12 mouse cellular contexts compared by ENCODE assay signal in the genomic region with DNA sequence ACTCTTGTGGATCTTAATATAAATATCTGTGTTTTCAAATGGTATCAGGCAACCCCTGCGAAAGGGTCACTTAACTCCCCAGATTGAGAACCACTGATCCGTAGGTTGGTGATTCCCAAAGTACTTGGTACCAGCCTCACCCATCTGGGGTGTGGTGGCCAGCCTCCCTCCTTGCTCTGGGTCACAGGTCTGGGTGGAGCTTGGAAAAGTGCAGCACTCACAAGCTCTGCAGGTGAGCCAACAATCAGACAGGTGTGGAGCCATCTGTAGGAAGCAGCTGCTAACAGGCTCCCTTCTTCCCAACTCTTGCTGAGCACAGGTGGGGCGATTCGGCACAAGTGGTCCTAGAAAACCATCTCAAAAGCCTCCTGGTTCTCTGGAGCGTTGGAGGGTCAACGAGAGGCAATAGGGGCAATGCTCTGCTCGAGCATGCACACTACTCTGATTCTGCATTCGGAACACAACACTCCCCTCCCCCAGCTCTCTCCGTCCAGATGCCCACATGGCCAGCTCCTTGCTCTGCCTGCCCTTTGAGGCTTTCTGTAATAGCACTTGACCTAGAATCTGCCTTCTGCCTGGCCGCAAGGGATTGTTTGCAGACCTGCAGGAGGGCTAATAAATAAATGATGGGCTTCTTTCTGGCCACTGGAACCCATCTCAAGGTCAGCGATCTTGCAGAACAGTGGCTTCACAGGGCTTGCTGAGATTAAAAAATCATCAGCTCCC. TPM values are rescaled to one million over a fixed set of nuclear protein-coding genes. Genes with fewer than 3 reads are reported as not detected.
A peak's percentile ranks its signal among the peaks of the same experiment; 100 is the strongest.
DNase-seq lines count a peak whose midpoint lies in the region; ATAC-seq and TF ChIP-seq lines count a peak whose summit lies in the region.
"Had no signal": no experiment of that assay in that cellular context is flagged by ENCODE, and none has a peak within 500 bp of the region (broad histone marks: within the 10 kb centered on the region; RNA-seq: fewer than 3 reads in every experiment).

No protein-coding gene starts in this region.

- H3K9ac ChIP-seq in hindbrain, embryonic 16.5 days (ENCODE audit: low read depth, low read length) = no peak overlapping the region; the same call in 1 of the 2 replicates
- no peak overlapping the region for H3K9ac ChIP-seq in midbrain, postnatal 0 days (replicated peaks; ENCODE audit: low read length, poor library complexity, severe bottlenecking)
- H3K9ac ChIP-seq: embryonic facial prominence, embryonic 13.5 days; liver, embryonic 15.5 days had no signal

- peaks cover 39% of the 10 kb centered on the region for H3K4me1 ChIP-seq in forebrain, embryonic 10.5 days
- H3K4me1 ChIP-seq in hindbrain, embryonic 16.5 days (ENCODE audit: control insufficient read depth, insufficient read depth, low read depth, low read length) = peaks cover 21% of the 10 kb centered on the region
- H3K4me1 ChIP-seq in midbrain, postnatal 0 days (ENCODE audit: insufficient read depth, low read length) = peaks cover 5% of the 10 kb centered on the region; the same call in 1 of the 2 replicates
- H3K4me1 ChIP-seq in thymus, adult 2 months (replicated peaks; ENCODE audit: control insufficient read depth, insufficient read depth, low read length) = no peaks in the 10 kb centered on the region
- H3K4me1 ChIP-seq: liver, embryonic 15.5 days had no signal

- peak overlapping the region; percentile 14; the same call in 1 of the 2 replicates for H3K4me3 ChIP-seq in forebrain, embryonic 10.5 days
- H3K4me3 ChIP-seq in hindbrain, embryonic 16.5 days (ENCODE audit: low read length) = no peak overlapping the region
- no peak overlapping the region for H3K4me3 ChIP-seq in midbrain, postnatal 0 days (ENCODE audit: low read depth, low read length)
- no peak overlapping the region for H3K4me3 ChIP-seq in thymus, adult 2 months (ENCODE audit: control insufficient read depth, insufficient read depth, low read length)
- H3K4me3 ChIP-seq: embryonic facial prominence, embryonic 13.5 days; liver, embryonic 15.5 days had no signal

- peak; percentile 43; the same call in 1 of the 2 replicates for ATAC-seq in hindbrain, embryonic 16.5 days
- no peak for ATAC-seq in midbrain, postnatal 0 days (ENCODE audit: low FRiP score)

- peak overlapping the region; percentile 17; the same call in 1 of the 2 replicates for H3K4me2 ChIP-seq in hindbrain, embryonic 16.5 days (ENCODE audit: low read length)
- no peak overlapping the region for H3K4me2 ChIP-seq in midbrain, postnatal 0 days (ENCODE audit: low read depth, low read length, poor library complexity, severe bottlenecking)
- H3K4me2 ChIP-seq: embryonic facial prominence, embryonic 13.5 days; liver, embryonic 15.5 days had no signal

- peak overlapping the region; percentile 73 for H3K27ac ChIP-seq in forebrain, embryonic 10.5 days
- peak overlapping the region; percentile 78 for H3K27ac ChIP-seq in hindbrain, embryonic 16.5 days (ENCODE audit: low read depth, low read length)
- H3K27ac ChIP-seq in midbrain, postnatal 0 days (ENCODE audit: low read depth, low read length) = peak overlapping the region; percentile 69
- no peak overlapping the region for H3K27ac ChIP-seq in thymus, adult 2 months (ENCODE audit: control insufficient read depth, insufficient read depth, low read length)
- H3K27ac ChIP-seq: embryonic facial prominence, embryonic 13.5 days; liver, embryonic 15.5 days had no signal

- TF ChIP-seq CTCF in midbrain, postnatal 0 days (IDR thresholded peaks at IDR 0.05) = no peak
- TF ChIP-seq CTCF in thymus, adult 2 months (IDR thresholded peaks at IDR 0.05; ENCODE audit: borderline replicate concordance, control insufficient read depth, extremely low read depth, insufficient read depth, low read length, poor library complexity) = no peak

- peaks cover 53% of the 10 kb centered on the region for H3K27me3 ChIP-seq in forebrain, embryonic 10.5 days (ENCODE audit: poor library complexity, severe bottlenecking)
- H3K27me3 ChIP-seq in hindbrain, embryonic 16.5 days (replicated peaks; ENCODE audit: control insufficient read depth, insufficient read depth, low read length) = no peaks in the 10 kb centered on the region
- no peaks in the 10 kb centered on the region for H3K27me3 ChIP-seq in midbrain, postnatal 0 days (ENCODE audit: insufficient read depth, low read length)
- no peaks in the 10 kb centered on the region for H3K27me3 ChIP-seq in thymus, adult 2 months (ENCODE audit: control insufficient read depth, insufficient read depth, low read length)
- H3K27me3 ChIP-seq: liver, embryonic 15.5 days had no signal

- peak; percentile 85 for DNase-seq in MN1 (ENCODE audit: low spot score)
- peak; percentile 41 for DNase-seq in forebrain, embryonic 10.5 days (ENCODE audit: extremely low spot score, low spot score)
- DNase-seq in midbrain, postnatal 0 days (ENCODE audit: low spot score) = no peak
- no peak for DNase-seq in thymus, adult 2 months
- no peak for DNase-seq in thymus, postnatal 14 days
- no peak for DNase-seq in cerebellum, adult 9-11 months
- DNase-seq in left cerebral cortex, adult 8-10 months (ENCODE audit: low spot score in 2 of 2) = no peak
- DNase-seq: gastrocnemius, postnatal 36 days; right cerebral cortex, postnatal 4 days had no signal

- H3K36me3 ChIP-seq in forebrain, embryonic 10.5 days (replicated peaks) = no peaks in the 10 kb centered on the region
- no peaks in the 10 kb centered on the region for H3K36me3 ChIP-seq in hindbrain, embryonic 16.5 days (ENCODE audit: control insufficient read depth, insufficient read depth, low read length)
- H3K36me3 ChIP-seq in midbrain, postnatal 0 days (ENCODE audit: insufficient read depth, low read length) = no peaks in the 10 kb centered on the region
- no peaks in the 10 kb centered on the region for H3K36me3 ChIP-seq in thymus, adult 2 months (ENCODE audit: control insufficient read depth, insufficient read depth, low read length)
- H3K36me3 ChIP-seq: embryonic facial prominence, embryonic 13.5 days; liver, embryonic 15.5 days had no signal

- TF ChIP-seq POLR2A in thymus, adult 2 months (IDR thresholded peaks at IDR 0.05; ENCODE audit: control insufficient read depth, extremely low read depth, insufficient read depth, low read length, poor library complexity) = no peak

- WGBS in forebrain, embryonic 10.5 days = 53% methylated on average over 11 of the region's 11 CpGs
- WGBS in hindbrain, embryonic 16.5 days = 44% methylated on average over 11 of the region's 11 CpGs
- WGBS in midbrain, postnatal 0 days = 50% methylated on average over 11 of the region's 11 CpGs
- WGBS in thymus, adult 2 months = 78% methylated on average over 11 of the region's 11 CpGs

- H3K9me3 ChIP-seq in forebrain, embryonic 10.5 days = no peaks in the 10 kb centered on the region
- no peaks in the 10 kb centered on the region for H3K9me3 ChIP-seq in hindbrain, embryonic 16.5 days (ENCODE audit: control insufficient read depth, low read length)
- H3K9me3 ChIP-seq in midbrain, postnatal 0 days (ENCODE audit: low read length) = no peaks in the 10 kb centered on the region
- H3K9me3 ChIP-seq: embryonic facial prominence, embryonic 13.5 days; liver, embryonic 15.5 days had no signal

RNA-seq across cellular contexts. Expression of a gene that starts 58.2 kb away (rescaled TPM):
- 21.5 and 22.1 TPM in 2 replicates for polyA plus RNA-seq in forebrain, embryonic 10.5 days (2016; fragmentation: Nextera tagmentation; extraction: Ambion mirVana)
- polyA plus RNA-seq in hindbrain, embryonic 16.5 days (2015; fragmentation: Nextera tagmentation; extraction: Ambion mirVana) = 26.4 and 27.2 TPM in 2 replicates
- 36.0 and 41.7 TPM in 2 replicates for total RNA-seq in midbrain, postnatal 0 days (2014; rRNA removed)
- 15.0 and 15.5 TPM in 2 replicates for polyA plus RNA-seq in midbrain, postnatal 0 days (2015; fragmentation: Nextera tagmentation; extraction: Ambion mirVana)
- polyA plus RNA-seq in thymus, adult 2 months (2012; rRNA removed) = 2.7 and 3.5 TPM in 2 replicates
- total RNA-seq in left cerebral cortex, adult 8-10 months (2022) = 10 to 100 TPM; 39.0 to 44.3 (median 41.3) TPM

Comparison
In these comparisons a context has a peak if more than half of its experiments do, and no peak if none do; other contexts are left out.
1. DNase-seq: peak in MN1 (single experiment) and forebrain, embryonic 10.5 days (single experiment); none in midbrain, postnatal 0 days (single experiment), thymus, adult 2 months (single experiment), thymus, postnatal 14 days (single experiment), cerebellum, adult 9-11 months (single experiment) and left cerebral cortex, adult 8-10 months (0 of 2).